Mouse (Mus musculus): ENCODE results near the gene Tanc2.

The Tanc2 gene

GRCm38 (mm10) chr11:105589877-105590641 is at the start of gene Tanc2:
Tanc2 (plus strand) TSS chr11:105589986.
- DNase-seq: peak; percentile 82

- no peak for DNase-seq
These were observed 49.0 kb upstream of the Tanc2 start for GRCm38 (mm10) chr11:105540781-105541180.

GRCm38 (mm10) chr11:105541366-105541765 is 48.4 kb upstream of the Tanc2 start:
- no peak for DNase-seq

GRCm38 (mm10) chr11:105542129-105542528 is 47.7 kb upstream of the Tanc2 start:
- DNase-seq: no peak

- no peak for DNase-seq
These were observed 44.0 kb upstream of the Tanc2 start for GRCm38 (mm10) chr11:105545801-105546200.

GRCm38 (mm10) chr11:105546393-105546792 is 43.4 kb upstream of the Tanc2 start:
- peak; percentile 33 for DNase-seq

- no peak for DNase-seq
These were observed 41.4 kb upstream of the Tanc2 start for GRCm38 (mm10) chr11:105548383-105548782.

GRCm38 (mm10) chr11:105549164-105550121 is 40.3 kb upstream of the Tanc2 start:
- peak; percentile 76 for DNase-seq

GRCm38 (mm10) chr11:105557285-105557684 is 32.5 kb upstream of the Tanc2 start:
- DNase-seq: no peak

GRCm38 (mm10) chr11:105558091-105558490 is 31.7 kb upstream of the Tanc2 start:
- no peak for DNase-seq

GRCm38 (mm10) chr11:105558803-105559505 is 30.8 kb upstream of the Tanc2 start:
- DNase-seq: no peak

GRCm38 (mm10) chr11:105563546-105563945 is 26.2 kb upstream of the Tanc2 start:
- DNase-seq: no peak

- DNase-seq: peak; percentile 46
These were observed 22.6 kb upstream of the Tanc2 start for GRCm38 (mm10) chr11:105567221-105567641.

GRCm38 (mm10) chr11:105571996-105572395 is 17.8 kb upstream of the Tanc2 start:
- no peak for DNase-seq

- DNase-seq: peak; percentile 60
These were observed 15.5 kb upstream of the Tanc2 start for GRCm38 (mm10) chr11:105574241-105574640.

GRCm38 (mm10) chr11:105577211-105577610 is 12.6 kb upstream of the Tanc2 start:
- no peak for DNase-seq

- DNase-seq: no peak
These were observed 7.8 kb upstream of the Tanc2 start for GRCm38 (mm10) chr11:105582020-105582419.

- peak; percentile 95 for DNase-seq
These were observed 432 bp upstream of the Tanc2 start for GRCm38 (mm10) chr11:105589231-105589876.

- DNase-seq: peak; percentile 54
These were observed 2.1 kb downstream of the Tanc2 start for GRCm38 (mm10) chr11:105591905-105592304.

- DNase-seq: no peak
These were observed 12.4 kb downstream of the Tanc2 start for GRCm38 (mm10) chr11:105602177-105602576.

- DNase-seq: no peak
These were observed 36.4 kb downstream of the Tanc2 start for GRCm38 (mm10) chr11:105626201-105626600.

GRCm38 (mm10) chr11:105643995-105644394 is 54.2 kb downstream of the Tanc2 start:
- DNase-seq: no peak
